Mouse (Mus musculus): Measurements from ENCODE around the gene Nkx3-2. TPM values are rescaled to one million over a fixed set of nuclear protein-coding genes. Genes with fewer than 3 reads are reported as not detected.
A peak's percentile ranks its signal among the peaks of the same experiment; 100 is the strongest.

The Nkx3-2 gene
- polyA plus RNA-seq, 1 experiment from 2014 or later, result not detected

- H3K27me3 ChIP-seq (ENCODE audit: control insufficient read depth, insufficient read depth, low read length), result peaks cover 48% of the 10 kb centered on the region
- no peak overlapping the region for H3K27ac ChIP-seq (replicated peaks in 1 of 2; ENCODE audit: control insufficient read depth in 1 of 2, insufficient read depth in 1 of 2, low read depth in 2 of 2, low read length in 2 of 2)
- no peaks in the 10 kb centered on the region for H3K9me3 ChIP-seq (ENCODE audit: control insufficient read depth, low read length)
- H3K4me1 ChIP-seq (ENCODE audit: control insufficient read depth in 2 of 2, insufficient read depth in 2 of 2, low read length in 2 of 2), result peaks cover 2 to 15% of the 10 kb centered on the region in 2 experiments; a peak in 2 of 4 replicates
- WGBS, result 6% methylated on average over 21 of the region's 21 CpGs
- H3K9ac ChIP-seq (ENCODE audit: low read length), result no peak overlapping the region
- ATAC-seq (ENCODE audit: insufficient number of reproducible peaks, insufficient read depth, low FRiP score, low read depth), result no peak
- H3K4me2 ChIP-seq (ENCODE audit: low read length), result peak overlapping the region; percentile 79
- H3K36me3 ChIP-seq (ENCODE audit: control insufficient read depth, insufficient read depth, low read length), result no peaks in the 10 kb centered on the region
- peak overlapping the region; percentile 28 to 48; a peak in 3 of 4 replicates for H3K4me3 ChIP-seq (ENCODE audit: control insufficient read depth in 1 of 2, insufficient read depth in 1 of 2, low read depth in 1 of 2, low read length in 2 of 2)
Observed at GRCm38 (mm10) chr5:41768382-41769040, 4.2 kb upstream of the Nkx3-2 start.

GRCm38 (mm10) chr5:41767296-41768200, 3.2 kb upstream of the Nkx3-2 start:
- H3K27ac ChIP-seq (replicated peaks in 1 of 2; ENCODE audit: control insufficient read depth in 1 of 2, insufficient read depth in 1 of 2, low read depth in 2 of 2, low read length in 2 of 2), result no peak overlapping the region
- 2% methylated on average over 33 of the region's 33 CpGs for WGBS
- H3K4me2 ChIP-seq (ENCODE audit: low read length), result peak overlapping the region; percentile 79

DNA sequence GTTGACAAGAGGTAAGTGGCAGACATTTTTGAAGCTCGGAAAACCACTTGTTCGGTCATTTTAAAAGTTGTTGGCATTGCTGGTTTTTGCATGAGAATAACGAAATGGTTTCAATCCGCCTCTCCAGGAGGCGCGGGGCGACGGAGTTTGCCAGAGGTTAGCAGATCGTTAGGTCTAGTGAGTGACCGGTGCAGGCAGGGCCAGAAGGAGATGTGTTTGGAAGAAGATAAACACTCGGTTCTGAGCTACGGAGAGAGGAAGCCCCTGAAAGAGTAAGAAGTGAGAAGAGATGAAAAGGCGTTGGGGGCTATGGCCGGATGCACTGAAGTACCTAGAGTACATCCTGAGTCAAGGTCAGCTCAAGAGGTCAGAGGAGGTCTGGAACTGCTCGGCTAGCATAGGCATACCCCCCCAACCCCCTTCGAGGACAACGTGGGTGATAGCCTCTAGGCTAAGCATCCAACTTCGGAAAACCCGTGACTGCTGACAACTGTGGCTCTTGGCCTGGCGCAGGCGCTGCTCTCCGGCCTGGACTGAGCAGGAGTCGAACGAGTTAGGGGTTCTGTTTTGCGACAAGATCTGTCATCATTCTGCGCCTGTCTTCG, 2.2 kb upstream of the Nkx3-2 start:
- no peaks in the 10 kb centered on the region for H3K36me3 ChIP-seq (ENCODE audit: control insufficient read depth, insufficient read depth, low read length)
- 2% methylated on average over 27 of the region's 27 CpGs for WGBS
- H3K4me3 ChIP-seq (ENCODE audit: control insufficient read depth in 1 of 2, insufficient read depth in 1 of 2, low read depth in 1 of 2, low read length in 2 of 2), result no peak overlapping the region
- H3K9ac ChIP-seq (ENCODE audit: low read length), result no peak overlapping the region
- H3K4me2 ChIP-seq (ENCODE audit: low read length), result no peak overlapping the region
- no peaks in the 10 kb centered on the region for H3K9me3 ChIP-seq (ENCODE audit: control insufficient read depth, low read length)
- H3K4me1 ChIP-seq (ENCODE audit: control insufficient read depth in 2 of 2, insufficient read depth in 2 of 2, low read length in 2 of 2), result peaks cover 3 to 19% of the 10 kb centered on the region in 2 experiments; a peak in 2 of 4 replicates
- no peak for ATAC-seq (ENCODE audit: insufficient number of reproducible peaks, insufficient read depth, low FRiP score, low read depth)
- peaks cover 68% of the 10 kb centered on the region for H3K27me3 ChIP-seq (ENCODE audit: control insufficient read depth, insufficient read depth, low read length)
- H3K27ac ChIP-seq (replicated peaks in 1 of 2; ENCODE audit: control insufficient read depth in 1 of 2, insufficient read depth in 1 of 2, low read depth in 2 of 2, low read length in 2 of 2), result no peak overlapping the region

More at GRCm38 (mm10) chr5:41767296-41768200, 3.2 kb upstream of the Nkx3-2 start:
- no peaks in the 10 kb centered on the region for H3K9me3 ChIP-seq (ENCODE audit: control insufficient read depth, low read length)
- H3K4me3 ChIP-seq (ENCODE audit: control insufficient read depth in 1 of 2, insufficient read depth in 1 of 2, low read depth in 1 of 2, low read length in 2 of 2), result peak overlapping the region; percentile 28 to 48; a peak in 3 of 4 replicates
- peaks cover 2 to 19% of the 10 kb centered on the region in 2 experiments; a peak in 2 of 4 replicates for H3K4me1 ChIP-seq (ENCODE audit: control insufficient read depth in 2 of 2, insufficient read depth in 2 of 2, low read length in 2 of 2)
- no peak for ATAC-seq (ENCODE audit: insufficient number of reproducible peaks, insufficient read depth, low FRiP score, low read depth)
- H3K36me3 ChIP-seq (ENCODE audit: control insufficient read depth, insufficient read depth, low read length), result no peaks in the 10 kb centered on the region
- peaks cover 58% of the 10 kb centered on the region for H3K27me3 ChIP-seq (ENCODE audit: control insufficient read depth, insufficient read depth, low read length)
- H3K9ac ChIP-seq (ENCODE audit: low read length), result no peak overlapping the region

DNA sequence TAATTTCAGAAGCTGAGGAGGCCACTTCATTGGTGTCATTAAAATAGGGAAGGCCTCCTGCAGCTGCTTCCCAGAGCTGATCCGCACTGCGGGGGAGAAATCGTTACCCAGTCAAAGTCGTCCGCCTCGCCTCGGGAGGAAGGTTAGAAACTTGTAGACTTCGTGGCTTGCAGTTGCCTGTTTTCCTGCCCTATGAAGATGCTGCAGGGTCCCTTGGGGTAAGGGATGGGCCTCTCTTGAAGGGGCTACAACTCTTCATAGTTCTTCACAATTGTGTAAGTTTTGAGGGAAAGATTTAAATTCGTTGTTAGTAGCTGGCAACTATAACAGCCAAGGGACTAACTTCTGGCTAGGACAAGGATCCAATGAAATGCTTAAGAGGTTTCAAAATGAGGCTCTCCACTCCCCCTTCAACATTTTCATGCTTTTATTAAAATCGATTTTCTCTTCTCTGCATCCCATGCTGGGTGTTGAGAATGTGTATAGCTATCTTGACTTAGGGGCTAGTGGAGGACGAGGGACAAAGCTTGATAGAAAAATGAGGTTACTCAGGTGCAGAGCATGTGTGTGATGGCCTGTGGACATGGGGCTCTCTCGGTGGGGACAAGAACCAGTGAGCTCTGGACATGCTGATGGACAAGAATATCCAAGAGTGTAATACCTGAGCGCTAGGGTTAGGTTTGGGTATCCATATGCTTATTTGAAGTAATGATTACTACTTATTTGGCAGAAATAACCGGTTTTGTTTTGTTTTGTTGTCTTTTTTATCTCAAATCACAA, 1.5 kb upstream of the Nkx3-2 start:
- Histone ChIP-seq H3K9ac (ENCODE audit: low read length) (no peak overlapping the region), H3K36me3 (ENCODE audit: control insufficient read depth, insufficient read depth, low read length) (no peaks in the 10 kb centered on the region), H3K9me3 (ENCODE audit: control insufficient read depth, low read length) (no peaks in the 10 kb centered on the region), H3K4me1 (ENCODE audit: control insufficient read depth in 2 of 2, insufficient read depth in 2 of 2, low read length in 2 of 2) (peaks cover 4 to 19% of the 10 kb centered on the region in 2 experiments; a peak in 2 of 4 replicates), H3K4me3 (ENCODE audit: control insufficient read depth in 1 of 2, insufficient read depth in 1 of 2, low read depth in 1 of 2, low read length in 2 of 2) (no peak overlapping the region), H3K27me3 (ENCODE audit: control insufficient read depth, insufficient read depth, low read length) (peaks cover 75% of the 10 kb centered on the region), H3K4me2 (ENCODE audit: low read length) (no peak overlapping the region), H3K27ac (replicated peaks in 1 of 2; ENCODE audit: control insufficient read depth in 1 of 2, insufficient read depth in 1 of 2, low read depth in 2 of 2, low read length in 2 of 2) (no peak overlapping the region)
- ATAC-seq (ENCODE audit: insufficient number of reproducible peaks, insufficient read depth, low FRiP score, low read depth), result no peak
- 4% methylated on average over 14 of the region's 14 CpGs for WGBS

DNA sequence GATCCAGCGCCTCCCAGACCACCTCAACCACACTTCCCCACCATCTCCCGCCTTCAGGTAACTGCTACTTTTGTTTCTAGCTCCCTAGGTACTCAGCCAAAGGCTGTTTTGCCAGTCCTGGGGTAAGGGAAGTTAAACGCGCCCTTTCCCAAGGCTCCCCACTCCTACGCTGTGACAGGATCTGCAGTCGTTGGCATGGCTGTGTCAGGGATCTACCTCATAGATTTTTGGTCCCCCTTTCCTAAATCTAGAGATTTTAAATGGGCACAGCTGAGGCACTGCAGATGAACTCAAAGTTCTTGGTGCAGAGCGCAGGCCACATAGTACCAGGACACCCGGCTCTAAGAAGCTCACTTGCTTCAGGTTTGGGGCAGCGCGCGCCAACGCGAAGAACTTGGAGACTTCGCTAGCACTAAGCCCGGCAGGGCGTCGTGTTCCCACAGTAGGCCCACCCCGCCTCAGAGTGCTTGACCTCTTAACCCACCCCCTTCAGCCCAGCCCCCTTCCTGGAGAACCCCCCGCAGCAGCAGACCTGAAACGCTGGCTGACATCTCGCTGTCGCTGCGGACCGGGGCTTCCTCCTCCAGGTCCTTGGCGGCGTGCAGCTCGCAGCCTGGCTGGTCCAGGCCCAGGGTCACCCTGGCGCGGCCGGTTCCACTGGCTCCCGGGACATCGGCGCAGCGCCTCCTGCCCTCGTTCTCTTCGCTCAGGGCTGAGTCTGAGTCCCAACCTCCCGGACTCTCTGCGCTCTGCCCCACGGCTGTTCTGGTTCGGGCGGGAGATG, 1.2 kb downstream of the Nkx3-2 start:
- peak overlapping the region; percentile 60 for H3K4me2 ChIP-seq (ENCODE audit: low read length)
- H3K9ac ChIP-seq (ENCODE audit: low read length), result no peak overlapping the region
- no peaks in the 10 kb centered on the region for H3K36me3 ChIP-seq (ENCODE audit: control insufficient read depth, insufficient read depth, low read length)
- WGBS, result 1% methylated on average over 40 of the region's 41 CpGs
- ATAC-seq (ENCODE audit: insufficient number of reproducible peaks, insufficient read depth, low FRiP score, low read depth), result no peak; the same call in 1 of the 2 replicates
- peaks cover 4 to 19% of the 10 kb centered on the region in 2 experiments; a peak in 2 of 4 replicates for H3K4me1 ChIP-seq (ENCODE audit: control insufficient read depth in 2 of 2, insufficient read depth in 2 of 2, low read length in 2 of 2)
- peaks cover 96% of the 10 kb centered on the region for H3K27me3 ChIP-seq (ENCODE audit: control insufficient read depth, insufficient read depth, low read length)
- H3K27ac ChIP-seq (replicated peaks in 1 of 2; ENCODE audit: control insufficient read depth in 1 of 2, insufficient read depth in 1 of 2, low read depth in 2 of 2, low read length in 2 of 2), result no peak overlapping the region
- no peaks in the 10 kb centered on the region for H3K9me3 ChIP-seq (ENCODE audit: control insufficient read depth, low read length)
- peak overlapping the region; percentile 32 to 40 for H3K4me3 ChIP-seq (ENCODE audit: control insufficient read depth in 1 of 2, insufficient read depth in 1 of 2, low read depth in 1 of 2, low read length in 2 of 2)

- Histone ChIP-seq H3K9me3 (ENCODE audit: control insufficient read depth, low read length) (no peaks in the 10 kb centered on the region), H3K9ac (ENCODE audit: low read length) (no peak overlapping the region), H3K27me3 (ENCODE audit: control insufficient read depth, insufficient read depth, low read length) (peaks cover 97% of the 10 kb centered on the region), H3K36me3 (ENCODE audit: control insufficient read depth, insufficient read depth, low read length) (no peaks in the 10 kb centered on the region), H3K4me2 (ENCODE audit: low read length) (0 out of 2 replicates have a peak overlapping the region, but pooled peaks have one; percentile 30), H3K4me1 (ENCODE audit: control insufficient read depth in 2 of 2, insufficient read depth in 2 of 2, low read length in 2 of 2) (peaks cover 4 to 15% of the 10 kb centered on the region in 2 experiments; a peak in 1 of 4 replicates), H3K4me3 (ENCODE audit: control insufficient read depth in 1 of 2, insufficient read depth in 1 of 2, low read depth in 1 of 2, low read length in 2 of 2) (peak overlapping the region in 1 of 2 experiments; percentile 40; a peak in 2 of 4 replicates), H3K27ac (replicated peaks in 1 of 2; ENCODE audit: control insufficient read depth in 1 of 2, insufficient read depth in 1 of 2, low read depth in 2 of 2, low read length in 2 of 2) (no peak overlapping the region)
- WGBS, result 6% methylated on average over 27 of the region's 27 CpGs
- ATAC-seq (ENCODE audit: insufficient number of reproducible peaks, insufficient read depth, low FRiP score, low read depth), result no peak
Observed at GRCm38 (mm10) chr5:41762141-41762946, 2.0 kb downstream of the Nkx3-2 start.
